Mouse (Mus musculus): ENCODE data around the gene Sirt1.

- TF ChIP-seq CTCF (IDR thresholded peaks at IDR 0.05; ENCODE audit: extremely low read depth, insufficient read depth, insufficient read length, insufficient replicate concordance) (no peak), POLR2A (IDR thresholded peaks at IDR 0.05; ENCODE audit: low read depth, low read length) (no peak)
Measured at GRCm38 (mm10) chr10:63415850-63416249, 34.3 kb upstream of the Sirt1 start.
